Mouse (Mus musculus): ENCODE data around the gene Cdkn2a.

Cdkn2a gene

DNA sequence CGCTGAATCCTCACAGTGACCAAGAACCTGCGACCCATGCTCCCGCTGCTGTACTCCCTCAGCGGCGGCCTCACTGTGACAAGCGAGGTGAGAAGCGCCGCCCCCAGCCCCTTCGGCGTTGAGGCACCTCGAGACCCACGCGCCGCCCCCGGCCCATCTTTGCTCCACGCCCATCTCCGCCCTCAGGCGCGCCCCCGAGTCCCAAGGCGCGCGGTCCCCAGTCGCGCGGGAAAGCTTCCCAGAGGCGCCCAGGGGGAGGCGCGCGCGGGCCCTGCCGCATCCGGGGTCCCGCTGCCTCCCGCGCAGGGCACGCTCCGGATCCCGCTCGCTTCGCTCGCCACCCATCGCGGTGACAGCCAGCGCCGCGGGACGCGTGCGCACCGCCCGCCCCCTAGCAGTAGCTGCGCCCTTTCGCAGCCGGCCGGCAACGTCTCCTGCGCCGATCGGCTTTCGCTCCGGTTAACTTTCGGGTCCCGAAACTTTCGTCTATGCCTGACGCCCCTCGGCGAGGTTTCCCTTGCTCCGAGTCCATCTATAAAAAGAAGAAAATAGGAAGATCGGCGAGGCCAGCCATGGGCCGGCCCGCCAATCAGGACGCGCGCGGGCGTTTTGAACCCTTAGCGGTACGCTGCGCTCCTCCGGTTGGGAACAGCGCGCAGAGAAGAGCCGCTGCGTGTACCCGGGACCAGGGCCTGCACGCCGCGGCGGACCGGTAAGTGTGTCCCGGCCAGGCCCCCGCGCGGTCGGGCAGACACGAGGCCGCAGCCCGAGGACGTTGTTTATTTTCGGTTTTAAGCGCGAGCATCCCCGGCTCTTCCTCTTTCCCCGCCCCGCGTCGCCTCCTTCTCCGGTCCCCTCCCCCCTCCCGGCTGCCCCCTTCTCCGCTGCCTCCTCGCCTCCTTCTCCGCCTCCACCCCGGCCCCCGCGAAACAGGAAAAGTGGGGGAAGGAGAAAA, at the start of gene Cdkn2a:
Gene Cdkn2a, minus strand, starts transcription at position 168 of the 955 bp plus-strand sequence.
- DNase-seq (ENCODE audit: low read depth in 2 of 2, low spot score in 2 of 2): peak in 1 of 2 experiments; percentile 8

DNA sequence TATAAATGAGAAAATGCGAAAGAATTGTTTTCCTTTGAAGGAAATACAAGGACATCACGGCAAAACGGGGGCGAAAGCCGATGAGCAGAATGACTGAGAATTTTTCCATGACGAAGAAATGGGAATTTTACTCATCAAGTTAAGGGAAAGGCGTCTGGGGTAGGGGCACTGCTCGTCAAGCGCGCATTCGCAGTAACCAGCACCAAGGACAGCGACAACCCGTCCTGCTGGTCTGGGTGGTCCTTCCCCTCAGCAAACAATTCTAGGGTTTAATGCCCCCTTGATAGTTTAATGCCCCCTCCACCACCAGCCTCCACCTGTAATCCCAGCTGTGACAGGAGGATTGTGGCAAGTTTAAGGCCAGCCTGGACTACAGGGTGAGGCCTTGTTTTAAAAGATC, 19.0 kb upstream of the Cdkn2a start:
- no peak for DNase-seq (ENCODE audit: low read depth in 2 of 2, low spot score in 2 of 2)

DNA sequence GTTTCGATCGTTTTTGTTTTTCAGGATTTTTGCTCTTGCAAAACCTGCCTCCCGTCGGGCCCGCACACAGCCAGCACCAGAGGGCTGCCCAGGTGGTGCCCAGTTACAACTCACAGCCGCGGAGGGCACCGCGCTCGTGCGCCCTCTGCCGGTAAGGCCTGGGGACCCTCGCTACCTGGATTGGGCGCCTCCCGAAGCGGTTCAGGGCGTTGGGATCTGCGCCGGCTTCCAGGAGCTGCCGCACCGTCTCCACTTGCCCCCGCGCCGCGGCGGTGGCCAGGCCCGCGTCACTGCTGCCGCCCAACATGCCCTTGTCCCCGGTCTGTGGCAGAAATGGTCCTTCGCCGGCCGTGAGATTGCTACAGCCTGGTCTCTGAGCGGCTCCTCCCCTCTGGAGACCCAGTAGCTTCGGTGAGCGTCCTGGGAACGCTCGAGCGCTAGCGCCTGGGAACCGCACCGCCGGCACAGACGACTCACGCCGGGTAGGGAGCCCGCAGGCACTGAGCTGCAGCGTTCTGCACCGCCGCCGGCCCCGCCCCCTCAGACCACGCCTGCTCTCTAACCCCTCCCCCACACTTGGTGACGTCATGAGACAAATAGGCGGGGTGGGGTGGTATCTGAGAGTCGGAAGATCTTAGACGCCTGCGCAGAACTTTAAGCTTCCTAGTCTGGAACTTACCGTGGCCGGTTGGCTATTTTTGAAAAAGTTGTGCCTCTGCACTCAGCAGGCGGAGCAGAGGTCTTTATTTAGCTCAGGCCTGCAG, 16.2 kb upstream of the Cdkn2a start, which contains the start of gene Cdkn2b:
Gene Cdkn2b, minus strand, starts transcription at position 549 of the 764 bp plus-strand sequence.
- DNase-seq (ENCODE audit: low read depth in 2 of 2, low spot score in 2 of 2): peak; percentile 48 to 70

DNA sequence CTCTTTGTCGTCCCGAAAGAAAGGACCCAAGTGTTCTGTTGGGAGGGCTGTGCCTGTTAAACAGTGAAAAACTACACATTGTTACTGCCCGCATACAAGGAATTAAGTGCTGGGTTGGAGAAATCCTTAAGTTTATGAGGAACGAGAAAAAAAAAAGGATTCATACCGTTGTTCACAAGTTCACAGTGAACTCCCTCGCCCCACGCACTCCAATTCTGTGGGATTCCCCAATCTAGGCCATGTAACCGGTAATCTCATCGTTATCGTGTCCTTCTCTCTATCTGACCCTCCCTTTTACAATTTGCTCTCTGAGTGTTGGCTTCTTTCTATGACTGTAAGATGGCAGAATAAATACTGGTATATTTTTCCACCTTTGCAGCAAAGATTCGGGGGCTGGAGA, 15.5 kb upstream of the Cdkn2a start:
- DNase-seq (ENCODE audit: low read depth in 2 of 2, low spot score in 2 of 2): no peak

DNA sequence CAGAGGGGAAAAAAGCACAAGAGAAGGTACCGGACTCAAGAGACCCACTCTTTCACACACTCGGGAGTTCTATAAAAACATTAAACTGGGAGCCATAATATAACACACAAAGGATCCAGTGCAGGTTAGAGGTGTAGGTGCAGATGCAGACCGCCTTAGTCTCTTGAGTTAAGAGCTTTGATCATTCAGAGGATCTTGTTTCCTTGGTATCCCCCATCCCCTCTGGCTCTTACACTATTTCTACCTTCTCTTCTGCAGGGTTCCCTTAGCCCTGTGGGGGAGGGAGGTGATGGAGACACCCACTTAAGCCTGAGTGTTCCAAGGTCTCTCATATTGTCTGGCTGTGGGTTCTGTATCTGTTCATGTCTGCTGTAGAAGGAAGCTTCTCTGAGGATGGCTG, 13.5 kb upstream of the Cdkn2a start:
- no peak for DNase-seq (ENCODE audit: low read depth in 2 of 2, low spot score in 2 of 2)

DNA sequence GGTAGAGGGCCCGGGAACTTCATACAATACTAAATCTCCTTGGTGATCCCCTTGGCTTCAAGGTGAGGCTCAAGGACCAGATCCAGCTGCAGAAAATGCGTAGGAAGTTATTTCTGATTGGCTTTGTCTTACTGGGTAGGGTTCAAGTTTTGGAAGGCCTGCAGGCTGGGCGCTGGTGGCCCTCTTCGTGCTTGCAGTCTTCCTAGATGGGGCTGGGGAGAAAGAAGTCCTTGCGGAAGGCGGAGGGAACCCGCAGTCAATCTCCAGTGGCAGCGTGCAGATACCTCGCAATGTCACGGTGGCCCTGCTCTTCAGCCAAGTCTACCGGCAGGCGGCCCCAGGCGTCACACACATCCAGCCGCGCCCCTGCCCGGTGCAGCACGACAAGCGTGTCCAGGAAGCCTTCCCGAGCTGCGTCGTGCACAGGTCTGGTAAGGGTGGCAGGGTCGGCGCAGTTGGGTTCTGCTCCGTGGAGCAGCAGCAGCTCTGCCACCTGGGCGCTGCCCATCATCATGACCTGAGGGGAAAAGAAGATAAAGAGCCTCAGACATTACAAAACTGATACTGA, 12.4 kb upstream of the Cdkn2a start:
- no peak for DNase-seq (ENCODE audit: low read depth in 2 of 2, low spot score in 2 of 2)

DNA sequence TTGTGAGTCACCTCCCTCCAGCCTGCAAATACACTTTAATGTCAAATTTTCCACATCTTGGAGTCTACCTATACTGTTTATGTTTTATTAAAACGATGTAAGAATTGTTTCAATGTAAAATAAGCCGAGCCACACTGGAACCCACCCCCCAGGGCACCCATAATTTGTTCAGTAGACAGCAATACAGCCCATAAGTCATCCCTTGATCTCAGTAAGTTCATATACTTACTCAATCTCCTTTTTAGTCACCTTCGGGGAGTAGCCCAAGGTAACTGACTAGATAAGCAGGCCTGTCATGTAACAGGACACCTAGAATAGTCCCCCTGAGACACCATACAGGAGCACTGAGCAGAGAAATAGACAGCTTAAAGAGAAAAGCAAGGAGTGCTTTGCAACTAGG, 11.2 kb upstream of the Cdkn2a start:
- DNase-seq (ENCODE audit: low read depth in 2 of 2, low spot score in 2 of 2): no peak

DNA sequence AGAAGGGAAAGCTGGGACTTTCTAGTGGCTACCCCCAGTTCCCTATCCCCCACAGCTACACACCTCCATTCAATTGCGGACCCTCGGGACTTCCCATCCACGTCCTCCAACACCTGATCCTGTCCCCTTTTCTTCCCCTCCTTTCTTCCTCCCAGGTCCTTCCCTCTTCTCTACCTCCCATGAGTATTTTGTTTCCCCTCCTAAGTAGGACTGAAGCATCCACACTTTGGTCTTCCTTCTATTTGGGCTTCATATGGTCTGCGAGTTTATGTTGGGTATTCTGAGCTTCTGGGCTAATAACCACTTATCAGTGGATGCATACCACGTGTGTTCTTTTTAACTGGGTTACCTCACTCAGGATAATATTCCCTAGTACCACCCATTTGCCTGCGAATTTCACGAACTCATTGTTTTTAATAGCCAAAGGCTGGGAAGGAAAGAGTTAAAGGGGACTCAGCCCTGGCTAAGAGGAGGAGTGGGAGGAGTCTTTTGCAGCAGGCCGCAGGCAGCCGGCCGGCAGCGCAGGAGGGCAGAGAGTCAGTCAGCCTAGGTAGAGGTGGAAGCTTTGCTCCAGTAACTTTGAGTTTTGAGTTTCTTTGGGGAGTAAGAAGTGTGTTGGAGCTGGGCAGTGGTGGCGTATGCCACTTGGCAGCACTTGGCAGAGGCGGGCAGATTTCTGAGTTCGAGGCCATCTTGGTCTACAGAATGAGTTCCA, 9.0 kb upstream of the Cdkn2a start:
- DNase-seq (ENCODE audit: low read depth in 2 of 2, low spot score in 2 of 2): no peak

DNA sequence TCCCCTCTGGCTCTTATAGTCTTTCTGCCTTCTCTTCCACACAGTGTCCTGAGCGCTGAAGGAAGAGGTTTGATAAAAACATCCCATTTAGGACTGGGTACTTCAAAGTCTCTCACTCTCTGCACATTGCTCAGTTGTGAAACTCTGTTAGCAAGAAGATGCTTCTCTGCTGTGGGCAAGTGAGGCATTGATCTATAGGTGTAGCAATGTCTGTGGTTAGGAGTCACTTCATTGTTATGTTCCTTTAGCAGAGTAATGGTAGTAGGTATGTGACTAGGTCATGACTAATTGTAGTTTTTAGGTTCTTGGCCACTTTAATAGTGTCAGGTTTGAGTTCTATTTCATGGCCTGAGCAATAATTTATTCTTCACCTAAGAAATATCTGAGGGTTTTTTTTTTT, 7.7 kb upstream of the Cdkn2a start:
- no peak for DNase-seq (ENCODE audit: low read depth in 2 of 2, low spot score in 2 of 2)

DNA sequence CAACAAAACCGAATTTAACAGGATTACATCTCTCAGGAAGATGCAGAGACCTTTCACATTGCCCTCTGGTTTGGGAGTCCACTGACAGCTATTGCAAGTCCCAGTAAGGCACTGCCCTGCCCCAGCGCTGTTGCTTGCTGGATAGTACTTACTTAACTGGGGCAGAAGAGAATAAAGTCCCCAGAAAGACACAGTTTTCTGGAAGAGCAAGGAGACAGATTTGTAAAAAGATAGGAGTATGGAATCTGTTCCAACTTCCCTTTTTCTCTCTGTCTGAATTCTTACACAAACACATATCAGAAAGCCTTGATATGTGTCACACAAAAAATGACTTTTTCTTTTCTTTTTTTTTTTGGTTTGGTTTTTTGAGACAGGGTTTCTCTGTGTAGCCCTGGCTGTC, 5.3 kb upstream of the Cdkn2a start:
- DNase-seq (ENCODE audit: low read depth in 2 of 2, low spot score in 2 of 2): no peak

DNA sequence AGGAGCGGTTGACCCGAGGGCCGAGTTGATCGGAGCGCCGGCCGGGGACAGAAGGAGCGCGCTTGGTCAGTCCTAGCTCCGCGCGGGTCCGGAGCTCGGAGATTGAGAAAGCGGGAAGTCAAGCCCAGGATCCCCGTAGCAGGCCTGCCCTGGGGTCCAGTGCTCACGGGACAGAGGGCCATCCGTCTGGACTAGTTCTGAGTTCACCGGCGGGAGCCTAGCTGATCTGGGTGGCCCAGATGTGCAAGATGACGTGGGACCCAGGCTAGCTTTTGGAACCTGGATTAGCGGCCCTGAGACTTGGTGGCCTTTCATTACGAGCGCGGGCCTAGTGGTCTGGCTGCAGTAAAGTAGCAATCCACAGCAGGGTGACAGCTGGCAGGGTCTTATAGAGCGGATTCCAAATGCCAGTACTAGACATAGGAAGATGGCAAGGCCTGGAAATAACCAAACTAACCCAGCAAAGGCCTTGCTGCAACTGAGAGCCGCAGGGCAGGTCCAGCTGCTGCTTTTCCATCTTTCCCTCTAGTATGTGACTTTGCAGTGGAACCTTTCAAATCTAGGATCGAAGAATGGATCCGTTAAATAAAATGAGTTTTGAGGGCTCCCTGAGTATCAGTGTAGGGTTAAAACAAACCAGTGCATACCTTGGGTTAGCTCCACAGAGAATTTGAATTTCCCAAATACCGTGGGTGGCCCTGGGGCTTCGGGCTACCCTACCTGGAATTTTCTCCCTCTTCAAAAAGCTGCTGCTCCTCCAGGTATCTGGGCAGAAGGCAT, 1.2 kb upstream of the Cdkn2a start:
- DNase-seq (ENCODE audit: low read depth in 2 of 2, low spot score in 2 of 2): no peak

DNA sequence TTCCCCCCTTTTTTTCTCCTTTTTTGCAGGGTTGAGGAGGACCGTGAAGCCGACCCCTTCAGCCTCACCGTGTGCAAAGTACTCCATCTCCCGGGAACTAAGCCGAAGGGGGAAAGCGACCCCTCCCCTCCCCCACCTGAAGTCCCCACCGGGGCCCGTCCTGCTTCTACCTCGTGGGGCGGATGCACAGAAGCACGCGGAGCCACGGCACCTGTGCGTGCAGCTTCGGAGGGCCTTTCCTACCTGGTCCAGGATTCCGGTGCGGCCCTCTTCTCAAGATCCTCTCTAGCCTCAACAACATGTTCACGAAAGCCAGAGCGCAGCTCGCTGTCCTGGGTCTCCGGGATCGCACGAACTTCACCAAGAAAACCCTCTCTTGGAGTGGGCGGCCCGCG, 365 bp downstream of the Cdkn2a start:
- DNase-seq (ENCODE audit: low read depth in 2 of 2, low spot score in 2 of 2): no peak

DNA sequence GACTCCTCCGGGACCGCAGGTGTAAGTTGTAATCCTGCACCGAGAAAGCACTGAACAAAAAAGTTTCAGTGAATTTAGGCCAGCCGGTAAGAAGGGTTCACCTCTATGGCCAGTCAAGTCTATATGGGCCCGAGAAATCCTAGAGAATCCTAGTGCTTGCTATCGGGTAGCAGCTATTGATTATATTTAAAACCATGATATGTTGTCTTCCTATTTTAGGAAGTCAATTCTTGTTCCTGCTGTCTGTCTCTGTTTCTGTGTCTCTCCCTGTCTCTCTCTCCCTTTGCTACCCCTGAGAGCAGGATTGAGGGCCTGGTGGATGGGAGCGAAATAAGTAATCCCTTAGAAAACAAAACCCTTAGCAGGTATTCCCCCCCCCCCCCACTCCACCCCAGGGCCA, 937 bp downstream of the Cdkn2a start:
- no peak for DNase-seq (ENCODE audit: low read depth in 2 of 2, low spot score in 2 of 2)

DNA sequence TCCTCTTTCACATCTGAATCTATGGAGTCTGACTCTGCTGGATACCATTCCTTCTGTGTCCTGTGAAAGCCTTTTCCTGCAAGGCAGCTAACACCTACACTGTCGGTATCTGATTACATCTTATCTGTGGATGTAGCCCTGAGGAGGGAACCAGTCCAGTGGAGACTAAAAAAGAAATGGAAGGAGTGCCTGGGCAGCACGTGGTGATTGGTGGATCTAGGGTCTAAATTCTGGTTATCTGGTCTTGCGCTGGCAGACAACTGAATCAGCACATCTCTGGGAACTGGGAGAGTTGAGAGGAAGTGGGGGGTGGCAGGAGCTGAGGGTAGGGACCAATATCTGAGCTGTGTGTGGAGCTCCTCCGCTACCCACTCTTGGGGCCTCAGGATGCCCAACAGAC, 5.4 kb downstream of the Cdkn2a start:
- DNase-seq (ENCODE audit: low read depth in 2 of 2, low spot score in 2 of 2): no peak

DNA sequence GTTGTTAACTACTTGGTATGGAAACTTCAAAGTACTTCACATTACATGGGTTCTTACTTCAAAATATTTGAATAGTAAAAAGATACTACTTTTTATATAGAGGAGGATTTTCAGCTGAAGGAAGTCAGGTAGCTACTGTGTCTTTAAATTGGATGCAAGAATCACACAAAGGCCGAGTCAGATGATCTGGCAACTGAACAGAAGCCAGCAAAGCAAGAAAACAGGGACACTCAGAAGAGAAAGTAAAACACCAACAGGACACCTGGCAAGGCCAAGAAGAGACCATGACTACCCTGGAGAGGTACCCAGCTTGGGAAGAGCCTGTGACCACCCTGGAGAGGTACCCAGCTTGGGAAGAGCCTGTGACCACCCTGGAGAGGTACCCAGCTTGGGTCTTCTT, 7.9 kb downstream of the Cdkn2a start:
- no peak for DNase-seq (ENCODE audit: low read depth in 2 of 2, low spot score in 2 of 2)

DNA sequence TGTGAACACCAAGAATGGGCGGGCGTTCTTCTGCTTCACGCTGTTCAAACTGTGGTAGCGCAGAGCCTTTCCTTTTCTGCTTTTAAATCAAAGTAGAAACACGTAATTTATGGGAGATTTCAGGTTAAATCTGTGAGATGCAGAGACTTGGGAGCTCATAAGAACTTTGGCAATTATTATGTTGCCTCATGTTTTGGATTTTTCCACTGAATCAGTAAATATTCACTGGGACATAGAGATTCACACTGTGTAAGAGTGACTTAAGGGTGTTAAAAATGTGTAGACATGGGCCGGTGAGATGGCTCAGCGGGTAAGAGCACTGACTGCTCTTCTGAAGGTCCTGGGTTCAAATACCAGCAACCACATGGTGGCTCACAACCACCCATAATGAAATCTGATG, 8.8 kb downstream of the Cdkn2a start:
- DNase-seq (ENCODE audit: low read depth in 2 of 2, low spot score in 2 of 2): no peak

DNA sequence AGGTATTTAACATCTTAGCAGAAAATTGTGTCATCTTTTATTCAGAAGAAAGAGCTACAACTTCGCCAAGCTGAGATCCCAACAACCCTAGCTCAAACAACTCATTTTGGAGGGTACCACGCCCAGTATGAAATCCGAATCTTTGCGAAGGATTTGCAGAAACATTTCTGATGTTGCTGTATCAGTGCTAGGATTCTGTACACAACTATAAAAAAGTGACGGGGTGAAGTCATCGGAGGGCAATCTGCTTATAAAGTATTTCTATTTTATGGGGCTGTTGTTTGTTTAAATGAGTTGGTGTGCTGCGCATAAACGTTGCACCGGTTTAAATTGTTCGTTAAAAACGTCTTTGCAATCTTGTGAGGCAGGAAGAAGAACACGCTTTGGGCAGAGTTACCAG, 11.8 kb downstream of the Cdkn2a start:
- DNase-seq (ENCODE audit: low read depth in 2 of 2, low spot score in 2 of 2): no peak

DNA sequence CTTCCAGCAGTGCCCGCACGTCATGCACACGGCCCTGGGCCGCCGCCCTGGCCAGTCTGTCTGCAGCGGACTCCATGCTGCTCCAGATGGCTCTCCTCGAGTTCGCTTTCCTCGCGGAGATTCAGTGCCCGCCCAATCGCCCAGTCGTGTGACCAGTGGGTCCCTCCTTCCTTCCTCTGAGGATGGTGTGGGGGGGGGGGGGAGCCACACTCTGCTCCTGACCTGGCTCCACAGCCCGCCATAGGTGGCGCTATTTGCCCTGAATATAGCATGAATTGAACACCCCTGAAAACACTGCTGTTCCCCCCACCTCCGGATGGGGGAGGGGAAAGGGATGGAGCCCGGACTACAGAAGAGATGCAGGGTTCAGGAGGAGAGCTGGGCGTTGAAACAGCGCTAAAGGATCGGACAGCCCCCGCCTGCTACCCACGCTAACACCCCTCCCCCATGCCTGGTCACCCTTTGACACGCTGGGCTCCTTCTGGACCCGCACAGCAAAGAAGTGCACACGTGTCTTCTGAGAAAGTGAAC, 12.4 kb downstream of the Cdkn2a start:
- no peak for DNase-seq (ENCODE audit: low read depth in 2 of 2, low spot score in 2 of 2)

DNA sequence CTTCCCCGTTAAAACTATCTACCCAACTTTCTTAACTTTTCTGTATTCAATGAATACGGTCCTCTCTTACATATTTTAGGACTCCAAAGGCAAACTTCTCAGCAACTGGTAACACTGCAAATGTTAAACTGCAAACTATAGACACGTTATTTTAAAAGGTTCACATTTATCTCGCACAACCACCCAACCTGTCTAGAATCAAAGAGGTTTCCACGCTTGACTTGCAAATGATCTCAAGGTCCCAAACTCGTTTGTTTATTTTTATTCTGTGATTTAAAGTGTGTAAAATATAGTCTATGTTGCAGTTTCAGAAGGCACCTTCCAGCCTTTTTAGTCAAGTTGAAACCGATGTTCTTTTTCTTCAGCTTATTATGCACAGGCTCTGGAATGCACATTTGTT, 13.2 kb downstream of the Cdkn2a start:
- DNase-seq (ENCODE audit: low read depth in 2 of 2, low spot score in 2 of 2): no peak

DNA sequence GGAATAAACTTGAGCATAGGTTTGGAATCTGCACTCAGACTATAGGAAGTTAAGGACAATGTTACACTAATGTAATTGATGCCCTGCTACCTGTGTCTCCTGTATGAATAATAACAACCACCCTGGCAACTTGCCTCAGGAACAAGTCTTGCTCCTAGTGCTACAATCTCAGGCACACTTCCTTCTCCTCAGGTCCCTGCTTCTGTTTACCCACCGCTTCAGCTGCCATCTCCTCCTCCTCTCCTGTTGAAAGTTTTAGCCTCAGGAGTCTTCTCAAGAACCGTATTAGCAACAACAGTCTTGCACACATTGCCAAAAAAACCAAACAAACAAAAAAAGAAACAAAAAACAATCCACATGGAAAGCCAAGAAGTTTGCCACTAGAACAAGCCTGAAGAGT, 14.8 kb downstream of the Cdkn2a start:
- DNase-seq (ENCODE audit: low read depth in 2 of 2, low spot score in 2 of 2): no peak

Data from CD8-positive naive resting alpha-beta T cell, adult 2 months (primary cell).